Mouse (Mus musculus): ENCODE data around the gene Elac2. TPM values are rescaled to one million over a fixed set of nuclear protein-coding genes. Genes with fewer than 3 reads are reported as not detected.

Gene Elac2
- polyA plus RNA-seq, 1 experiment: 9.4 TPM

DNA sequence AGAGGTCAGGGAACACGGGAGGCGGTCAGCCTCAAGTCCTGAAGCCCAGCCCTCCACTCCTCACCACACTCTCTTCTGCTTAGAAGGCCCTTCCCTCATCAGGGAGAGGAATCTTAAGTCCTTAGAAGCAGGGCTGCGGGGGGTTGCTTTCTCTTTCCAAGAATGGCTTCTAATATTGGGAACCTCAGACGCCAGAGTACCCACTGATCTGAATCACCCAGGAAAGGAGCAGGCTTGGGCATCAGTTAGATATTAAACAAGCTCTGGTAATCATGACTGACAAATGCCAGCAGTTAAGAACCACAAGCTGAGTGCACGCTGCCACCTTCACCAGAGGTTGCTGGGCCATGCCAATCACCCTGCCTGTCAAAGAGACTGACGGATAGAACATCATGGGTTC is 35.1 kb downstream of the Elac2 start:
- no peak for TF ChIP-seq CTCF (IDR thresholded peaks at IDR 0.05; ENCODE audit: extremely low read depth, insufficient read length, insufficient replicate concordance, low read depth, low read length)
- no peak for TF ChIP-seq POLR2A (IDR thresholded peaks at IDR 0.05; ENCODE audit: low read depth, low read length)
- Histone ChIP-seq H3K4me3 (ENCODE audit: low read depth, low read length) (no peak overlapping the region), H3K36me3 (ENCODE audit: control insufficient read depth, insufficient read depth, low read length) (no peaks in the 10 kb centered on the region), H3K4me1 (ENCODE audit: control insufficient read depth, insufficient read depth, insufficient read length, low read length) (no peaks in the 10 kb centered on the region), H3K27ac (ENCODE audit: insufficient read depth, low read depth, low read length) (no peak overlapping the region), H3K27me3 (ENCODE audit: control insufficient read depth, insufficient read depth, low read length) (no peaks in the 10 kb centered on the region)
- 82% methylated on average over 6 of the region's 6 CpGs for WGBS

GRCm38 (mm10) chr11:65016754-65017153 is 37.9 kb downstream of the Elac2 start:
- Histone ChIP-seq H3K27me3 (ENCODE audit: control insufficient read depth, insufficient read depth, low read length) (no peaks in the 10 kb centered on the region), H3K4me1 (ENCODE audit: control insufficient read depth, insufficient read depth, insufficient read length, low read length) (no peaks in the 10 kb centered on the region), H3K36me3 (ENCODE audit: control insufficient read depth, insufficient read depth, low read length) (no peaks in the 10 kb centered on the region), H3K27ac (ENCODE audit: insufficient read depth, low read depth, low read length) (no peak overlapping the region), H3K4me3 (ENCODE audit: low read depth, low read length) (no peak overlapping the region)
- WGBS: 79% methylated on average over 1 of the region's 1 CpGs
- TF ChIP-seq CTCF (IDR thresholded peaks at IDR 0.05; ENCODE audit: extremely low read depth, insufficient read length, insufficient replicate concordance, low read depth, low read length): no peak
- TF ChIP-seq POLR2A (IDR thresholded peaks at IDR 0.05; ENCODE audit: low read depth, low read length): no peak

DNA sequence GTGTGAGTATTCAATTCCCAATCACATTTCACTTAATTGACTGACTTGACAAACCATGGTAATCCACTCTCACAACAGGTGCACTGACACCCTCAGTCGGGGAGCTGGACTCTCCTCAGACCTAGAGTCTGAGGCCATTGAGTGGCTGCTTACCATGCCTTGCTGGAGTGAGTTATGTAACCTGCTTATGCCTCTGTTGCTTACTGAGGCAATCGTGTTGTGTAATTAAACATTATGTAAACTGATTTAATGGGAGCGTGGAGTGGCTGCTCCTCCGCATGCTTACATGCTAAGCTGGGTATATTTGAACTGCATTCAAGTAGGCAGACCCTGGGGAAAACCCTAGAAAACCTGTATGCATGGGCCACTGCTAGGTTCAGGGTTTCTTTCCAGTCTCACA is 41.9 kb downstream of the Elac2 start:
- H3K36me3 ChIP-seq (ENCODE audit: control insufficient read depth, insufficient read depth, low read length): no peaks in the 10 kb centered on the region
- H3K4me1 ChIP-seq (ENCODE audit: control insufficient read depth, insufficient read depth, insufficient read length, low read length): no peaks in the 10 kb centered on the region
- no peak for TF ChIP-seq CTCF (IDR thresholded peaks at IDR 0.05; ENCODE audit: extremely low read depth, insufficient read length, insufficient replicate concordance, low read depth, low read length)
- TF ChIP-seq POLR2A (IDR thresholded peaks at IDR 0.05; ENCODE audit: low read depth, low read length): no peak
- no peak overlapping the region for H3K4me3 ChIP-seq (ENCODE audit: low read depth, low read length)
- H3K27ac ChIP-seq (ENCODE audit: insufficient read depth, low read depth, low read length): no peak overlapping the region
- WGBS: 80% methylated on average over 4 of the region's 4 CpGs
- H3K27me3 ChIP-seq (ENCODE audit: control insufficient read depth, insufficient read depth, low read length): no peaks in the 10 kb centered on the region

DNA sequence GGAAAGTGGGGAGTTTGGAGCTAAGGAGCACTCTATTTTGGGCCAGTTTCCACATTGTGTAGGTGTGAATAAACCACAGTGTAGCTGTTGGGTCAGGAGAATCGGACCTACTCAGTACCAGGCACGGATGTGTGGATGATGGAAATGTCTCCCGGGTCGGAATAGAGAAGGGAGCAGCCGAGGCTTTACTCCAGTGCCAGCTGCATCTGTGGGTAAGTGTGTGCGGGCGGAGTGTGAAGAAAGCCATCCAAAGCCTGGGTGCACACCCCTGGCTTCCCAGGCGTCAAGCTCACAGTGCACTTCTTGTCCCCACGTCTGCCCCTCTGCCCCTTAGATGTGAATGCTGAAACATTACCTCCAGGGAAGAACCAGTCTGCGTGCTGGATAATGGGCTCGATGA is 43.9 kb downstream of the Elac2 start:
- H3K4me3 ChIP-seq (ENCODE audit: low read depth, low read length): no peak overlapping the region
- no peak for TF ChIP-seq POLR2A (IDR thresholded peaks at IDR 0.05; ENCODE audit: low read depth, low read length)
- TF ChIP-seq CTCF (IDR thresholded peaks at IDR 0.05; ENCODE audit: extremely low read depth, insufficient read length, insufficient replicate concordance, low read depth, low read length): no peak
- WGBS: 87% methylated on average over 11 of the region's 11 CpGs
- no peak overlapping the region for H3K27ac ChIP-seq (ENCODE audit: insufficient read depth, low read depth, low read length)
- H3K27me3 ChIP-seq (ENCODE audit: control insufficient read depth, insufficient read depth, low read length): no peaks in the 10 kb centered on the region
- no peaks in the 10 kb centered on the region for H3K36me3 ChIP-seq (ENCODE audit: control insufficient read depth, insufficient read depth, low read length)
- H3K4me1 ChIP-seq (ENCODE audit: control insufficient read depth, insufficient read depth, insufficient read length, low read length): no peaks in the 10 kb centered on the region

DNA sequence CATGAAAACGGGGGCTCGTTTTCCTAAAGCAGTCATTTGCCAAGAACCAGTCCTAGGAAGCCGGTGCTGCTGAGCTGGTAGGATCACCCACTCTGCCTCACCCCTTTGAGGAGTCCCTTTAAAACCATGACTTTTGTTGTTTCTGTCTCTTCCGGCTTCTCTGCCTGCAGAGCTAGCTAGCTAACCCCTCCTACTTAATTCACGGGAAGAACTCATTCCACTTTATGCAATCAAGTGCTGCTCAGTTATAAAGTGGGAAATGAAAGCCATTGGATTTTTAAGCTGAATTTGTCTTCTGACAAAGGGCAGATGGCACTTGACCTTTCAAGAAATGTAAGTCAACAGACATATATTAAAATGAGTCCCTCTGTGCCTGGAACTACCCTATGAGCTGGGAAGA is 49.2 kb downstream of the Elac2 start:
- H3K27ac ChIP-seq (ENCODE audit: insufficient read depth, low read depth, low read length): no peak overlapping the region
- no peaks in the 10 kb centered on the region for H3K36me3 ChIP-seq (ENCODE audit: control insufficient read depth, insufficient read depth, low read length)
- TF ChIP-seq POLR2A (IDR thresholded peaks at IDR 0.05; ENCODE audit: low read depth, low read length): no peak
- no peak for TF ChIP-seq CTCF (IDR thresholded peaks at IDR 0.05; ENCODE audit: extremely low read depth, insufficient read length, insufficient replicate concordance, low read depth, low read length)
- WGBS: 63% methylated on average over 5 of the region's 5 CpGs
- no peaks in the 10 kb centered on the region for H3K27me3 ChIP-seq (ENCODE audit: control insufficient read depth, insufficient read depth, low read length)
- no peaks in the 10 kb centered on the region for H3K4me1 ChIP-seq (ENCODE audit: control insufficient read depth, insufficient read depth, insufficient read length, low read length)
- H3K4me3 ChIP-seq (ENCODE audit: low read depth, low read length): no peak overlapping the region

- Histone ChIP-seq H3K27ac (ENCODE audit: insufficient read depth, low read depth, low read length) (no peak overlapping the region), H3K4me3 (ENCODE audit: low read depth, low read length) (no peak overlapping the region), H3K27me3 (ENCODE audit: control insufficient read depth, insufficient read depth, low read length) (no peaks in the 10 kb centered on the region), H3K36me3 (ENCODE audit: control insufficient read depth, insufficient read depth, low read length) (no peaks in the 10 kb centered on the region), H3K4me1 (ENCODE audit: control insufficient read depth, insufficient read depth, insufficient read length, low read length) (no peaks in the 10 kb centered on the region)
- 34% methylated on average over 1 of the region's 1 CpGs for WGBS
- TF ChIP-seq CTCF (IDR thresholded peaks at IDR 0.05; ENCODE audit: extremely low read depth, insufficient read length, insufficient replicate concordance, low read depth, low read length) (no peak), POLR2A (IDR thresholded peaks at IDR 0.05; ENCODE audit: low read depth, low read length) (no peak)
Measured at GRCm38 (mm10) chr11:65030201-65030600, 51.4 kb downstream of the Elac2 start.

DNA sequence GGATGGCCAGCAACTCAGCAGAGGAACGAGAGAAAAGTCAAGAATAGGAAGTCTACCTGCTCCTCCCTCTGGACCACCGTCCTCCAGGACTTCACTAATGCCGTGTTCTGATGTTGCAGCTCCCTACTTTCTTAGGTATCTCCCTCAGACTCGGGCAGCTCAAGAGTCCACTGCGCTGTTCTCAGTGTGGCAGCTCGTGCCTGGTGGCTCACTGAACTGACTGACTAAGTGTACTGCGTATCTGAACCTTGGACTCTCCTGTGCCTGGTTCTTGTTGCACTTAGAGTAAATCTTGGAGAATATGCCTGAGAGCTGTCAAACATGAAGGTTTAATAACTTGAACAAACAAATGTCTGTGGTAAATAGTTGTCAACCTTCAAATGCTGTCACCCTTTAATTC is 53.4 kb downstream of the Elac2 start:
- no peaks in the 10 kb centered on the region for H3K27me3 ChIP-seq (ENCODE audit: control insufficient read depth, insufficient read depth, low read length)
- TF ChIP-seq POLR2A (IDR thresholded peaks at IDR 0.05; ENCODE audit: low read depth, low read length): no peak
- TF ChIP-seq CTCF (IDR thresholded peaks at IDR 0.05; ENCODE audit: extremely low read depth, insufficient read length, insufficient replicate concordance, low read depth, low read length): no peak
- WGBS: 46% methylated on average over 7 of the region's 7 CpGs
- no peak overlapping the region for H3K27ac ChIP-seq (ENCODE audit: insufficient read depth, low read depth, low read length)
- no peaks in the 10 kb centered on the region for H3K36me3 ChIP-seq (ENCODE audit: control insufficient read depth, insufficient read depth, low read length)
- H3K4me1 ChIP-seq (ENCODE audit: control insufficient read depth, insufficient read depth, insufficient read length, low read length): no peaks in the 10 kb centered on the region
- H3K4me3 ChIP-seq (ENCODE audit: low read depth, low read length): no peak overlapping the region

DNA sequence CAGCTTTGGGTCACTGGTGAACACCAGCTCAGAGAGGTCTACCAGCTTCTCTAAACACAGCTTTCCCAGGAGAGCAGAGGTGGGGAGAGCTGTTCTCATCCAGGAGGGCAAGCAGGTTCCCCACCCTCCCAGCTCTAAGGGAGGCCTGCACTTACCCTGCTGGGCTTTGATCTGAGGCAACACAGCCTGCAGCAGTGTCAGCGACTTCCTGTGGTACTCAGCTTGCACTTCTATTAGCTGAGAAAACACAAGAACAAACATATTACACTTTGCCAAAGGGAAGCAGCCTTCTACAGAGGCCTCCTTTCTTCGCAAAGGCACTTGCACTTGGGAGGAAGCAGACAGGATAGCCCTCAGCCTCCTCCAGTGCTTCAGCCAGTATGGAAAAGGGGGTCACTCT is 60.2 kb downstream of the Elac2 start:
- 45% methylated on average over 2 of the region's 2 CpGs for WGBS
- H3K36me3 ChIP-seq (ENCODE audit: control insufficient read depth, insufficient read depth, low read length): no peaks in the 10 kb centered on the region
- no peaks in the 10 kb centered on the region for H3K4me1 ChIP-seq (ENCODE audit: control insufficient read depth, insufficient read depth, insufficient read length, low read length)
- no peak overlapping the region for H3K27ac ChIP-seq (ENCODE audit: insufficient read depth, low read depth, low read length)
- no peak for TF ChIP-seq POLR2A (IDR thresholded peaks at IDR 0.05; ENCODE audit: low read depth, low read length)
- TF ChIP-seq CTCF (IDR thresholded peaks at IDR 0.05; ENCODE audit: extremely low read depth, insufficient read length, insufficient replicate concordance, low read depth, low read length): no peak
- no peak overlapping the region for H3K4me3 ChIP-seq (ENCODE audit: low read depth, low read length)
- no peaks in the 10 kb centered on the region for H3K27me3 ChIP-seq (ENCODE audit: control insufficient read depth, insufficient read depth, low read length)

Measured in small intestine, adult 2 months (tissue).